Mouse (Mus musculus) MEL (cell line): ENCODE data around the gene Agtrap. TPM values are rescaled to one million over a fixed set of nuclear protein-coding genes. Genes with fewer than 3 reads are reported as not detected.

ENCODE experiments used
- DNase-seq: peaks from one replicate; pipeline ENCODE4 v3.0.0; 2011; ENCODE audit warnings: low read depth, low spot score
- H3K27ac ChIP-seq: 2 replicates; pipeline ENCODE4 v1.5.1; 2012; ENCODE audit warnings: low read depth, mild to moderate bottlenecking, control low read depth, low read length, moderate library complexity; ENCODE audit not compliant: control insufficient read depth
- H3K27me3 ChIP-seq, 2 experiments: fragments of 150-350 bp in 1 of 2; sonication (generic) in 1 of 2; 2 replicates each; pipeline ENCODE4 v1.6.1; 2012; ENCODE audit warnings: low read length in 2 of 2, mild to moderate bottlenecking in 2 of 2, improper control_type of control experiment in 1 of 2, moderate library complexity in 1 of 2; ENCODE audit not compliant: insufficient read depth in 2 of 2, control insufficient read depth in 1 of 2
- H3K36me3 ChIP-seq, 2 experiments: 2 replicates each; pipeline ENCODE4 v1.6.1; 2012 to 2014; ENCODE audit warnings: low read length in 2 of 2, improper control_type of control experiment in 1 of 2, inconsistent platforms in 1 of 2, mild to moderate bottlenecking in 1 of 2; ENCODE audit not compliant: insufficient read depth in 2 of 2, control insufficient read depth in 1 of 2
- H3K4me1 ChIP-seq, 2 experiments: fragments of 150-350 bp in 1 of 2; sonication (generic) in 1 of 2; 2 replicates each; pipeline ENCODE4 v1.6.1; 2012; ENCODE audit warnings: low read length in 2 of 2, improper control_type of control experiment in 1 of 2, mild to moderate bottlenecking in 1 of 2; ENCODE audit not compliant: insufficient read depth in 2 of 2, control insufficient read depth in 1 of 2
- H3K4me3 ChIP-seq, 2 experiments: fragments of 150-350 bp in 1 of 2; sonication (generic) in 1 of 2; 2 replicates each; pipeline ENCODE4 v1.5.1; 2012; ENCODE audit warnings: low read depth in 2 of 2, low read length in 2 of 2, mild to moderate bottlenecking in 2 of 2, moderate library complexity in 2 of 2, control low read depth in 1 of 2, improper control_type of control experiment in 1 of 2; ENCODE audit not compliant: control insufficient read depth in 1 of 2, insufficient read depth in 1 of 2
- H3K79me2 ChIP-seq: 2 replicates; pipeline ENCODE4 v1.6.1; 2012; ENCODE audit warnings: mild to moderate bottlenecking, low read length, moderate library complexity; ENCODE audit not compliant: control insufficient read depth, poor library complexity, insufficient read depth
- H3K9ac ChIP-seq: 2 replicates; pipeline ENCODE4 v1.6.1; 2012; ENCODE audit warnings: low read depth, mild to moderate bottlenecking, control low read depth, low read length, moderate library complexity; ENCODE audit not compliant: control insufficient read depth, poor library complexity, severe bottlenecking
- H3K9me3 ChIP-seq: fragments of 150-350 bp; sonication (generic); replicated peaks from 2 replicates; pipeline ENCODE4 v1.6.1; 2012; ENCODE audit warnings: mild to moderate bottlenecking, low read length, improper control_type of control experiment, moderate library complexity; ENCODE audit not compliant: insufficient read depth
- BHLHE40 ChIP-seq: IDR thresholded peaks from 2 replicates; pipeline ENCODE4 v1.6.1; 2012; ENCODE audit warnings: low read depth, mild to moderate bottlenecking, inconsistent platforms, low read length, improper control_type of control experiment, borderline replicate concordance
- CHD1 ChIP-seq: IDR thresholded peaks from 2 replicates; pipeline ENCODE4 v1.6.1; 2012; ENCODE audit warnings: low read depth, mild to moderate bottlenecking, inconsistent platforms, low read length, improper control_type of control experiment
- CTCF ChIP-seq, 3 experiments: IDR thresholded peaks in 2 of 3; conservative IDR thresholded peaks in 1 of 3; 2 replicates each; pipeline ENCODE4 v1.5.1; 2011 to 2012; ENCODE audit warnings: low read length in 3 of 3, low read depth in 2 of 3, mild to moderate bottlenecking in 2 of 3, improper control_type of control experiment in 1 of 3, inconsistent platforms in 1 of 3, mixed read lengths in 1 of 3, moderate library complexity in 1 of 3; ENCODE audit not compliant: control insufficient read depth in 1 of 3, insufficient read depth in 1 of 3, poor library complexity in 1 of 3, severe bottlenecking in 1 of 3
- E2F4 ChIP-seq: IDR thresholded peaks from 2 replicates; pipeline ENCODE4 v1.6.1; 2011; ENCODE audit warnings: low read depth, low read length, improper control_type of control experiment, borderline replicate concordance
- EP300 ChIP-seq, 2 experiments: IDR thresholded peaks; 2 replicates each; pipeline ENCODE4 v1.6.1; 2011; ENCODE audit warnings: improper control_type of control experiment in 2 of 2, low read length in 2 of 2, low read depth in 1 of 2, mild to moderate bottlenecking in 1 of 2
- GABPA ChIP-seq: IDR thresholded peaks from 2 replicates; pipeline ENCODE4 v1.6.1; 2012; ENCODE audit warnings: low read depth, mild to moderate bottlenecking, inconsistent platforms, low read length, improper control_type of control experiment, moderate library complexity
- HCFC1 ChIP-seq: IDR thresholded peaks from 2 replicates; pipeline ENCODE4 v1.6.1; 2012; ENCODE audit warnings: low read depth, mild to moderate bottlenecking, inconsistent platforms, low read length, improper control_type of control experiment, moderate library complexity
- JUND ChIP-seq: IDR thresholded peaks from 2 replicates; pipeline ENCODE4 v1.6.1; 2011; ENCODE audit warnings: low read depth, mild to moderate bottlenecking, improper control_type of control experiment, low read length
- MAX ChIP-seq: IDR thresholded peaks from 2 replicates; pipeline ENCODE4 v1.6.1; 2011; ENCODE audit warnings: low read length, improper control_type of control experiment
- MEF2A ChIP-seq: IDR thresholded peaks from 2 replicates; pipeline ENCODE4 v1.6.1; 2014; ENCODE audit warnings: low read depth, mild to moderate bottlenecking, inconsistent platforms, low read length, improper control_type of control experiment; ENCODE audit not compliant: poor library complexity, insufficient replicate concordance, severe bottlenecking; ENCODE audit errors: extremely low read depth
- MXI1 ChIP-seq: IDR thresholded peaks from 2 replicates; pipeline ENCODE4 v1.6.1; 2011; ENCODE audit warnings: mild to moderate bottlenecking, low read depth, low read length, improper control_type of control experiment
- MYB ChIP-seq: IDR thresholded peaks from 2 replicates; pipeline ENCODE4 v1.6.1; 2011; ENCODE audit warnings: mild to moderate bottlenecking, low read depth, low read length, improper control_type of control experiment
- MYC ChIP-seq: IDR thresholded peaks from 2 replicates; pipeline ENCODE4 v1.6.1; 2011; ENCODE audit warnings: low read depth, mild to moderate bottlenecking, low read length, improper control_type of control experiment, moderate library complexity
- NELFE ChIP-seq: IDR thresholded peaks from 2 replicates; pipeline ENCODE4 v1.6.1; 2011; ENCODE audit warnings: low read depth, low read length, improper control_type of control experiment
- POLR2AphosphoS5 ChIP-seq: IDR thresholded peaks from 2 replicates; pipeline ENCODE4 v1.6.1; 2012; ENCODE audit warnings: low read depth, borderline replicate concordance, mild to moderate bottlenecking, inconsistent platforms, low read length, moderate library complexity, mixed read lengths
- RAD21 ChIP-seq: IDR thresholded peaks from 2 replicates; pipeline ENCODE4 v1.6.1; 2011; ENCODE audit warnings: mild to moderate bottlenecking, low read depth, low read length, improper control_type of control experiment
- RCOR1 ChIP-seq: IDR thresholded peaks from 2 replicates; pipeline ENCODE4 v1.6.1; 2012; ENCODE audit warnings: low read depth, mild to moderate bottlenecking, inconsistent platforms, low read length, improper control_type of control experiment
- SIN3A ChIP-seq: IDR thresholded peaks from 2 replicates; pipeline ENCODE4 v1.6.1; 2012; ENCODE audit warnings: low read length, improper control_type of control experiment, inconsistent platforms
- TAL1 ChIP-seq: IDR thresholded peaks from 2 replicates; pipeline ENCODE4 v1.6.1; 2012; ENCODE audit warnings: mild to moderate bottlenecking, inconsistent platforms, low read length, moderate library complexity, mixed read lengths
- TBP ChIP-seq: IDR thresholded peaks from 2 replicates; pipeline ENCODE4 v1.8.0; 2011; ENCODE audit warnings: low read depth, low read length, improper control_type of control experiment
- UBTF ChIP-seq: IDR thresholded peaks from 2 replicates; pipeline ENCODE4 v1.6.1; 2012; ENCODE audit warnings: low read depth, mild to moderate bottlenecking, inconsistent platforms, low read length, improper control_type of control experiment, moderate library complexity, borderline replicate concordance; ENCODE audit not compliant: insufficient read depth
- USF1 ChIP-seq: IDR thresholded peaks from 2 replicates; pipeline ENCODE4 v1.6.1; 2014; ENCODE audit warnings: low read depth, mild to moderate bottlenecking, inconsistent platforms, low read length, improper control_type of control experiment, moderate library complexity
- ZC3H11A ChIP-seq: IDR thresholded peaks from 2 replicates; pipeline ENCODE4 v1.6.1; 2012; ENCODE audit warnings: low read depth, mild to moderate bottlenecking, inconsistent platforms, low read length, improper control_type of control experiment
- ZMIZ1 ChIP-seq: IDR thresholded peaks from 2 replicates; pipeline ENCODE4 v1.6.1; 2012; ENCODE audit warnings: low read depth, mild to moderate bottlenecking, inconsistent platforms, low read length, improper control_type of control experiment, moderate library complexity
- polyA plus RNA-seq, 2 experiments: library from polyadenylated mRNA; stranded (reverse) in 1 of 2; unstranded in 1 of 2; fragments of >175 nt in 1 of 2; fragments of >200 nt in 1 of 2; gene quantifications; 2 replicates each; pipeline versions ENCODE4 v1.2.1 to v1.2.4; 2012; ENCODE audit warnings: low replicate concordance in 2 of 2, low read depth in 1 of 2; ENCODE audit not compliant: insufficient read length in 2 of 2, insufficient read depth in 1 of 2, missing spikeins in 1 of 2
- total RNA-seq: library from RNA; depleted of rRNA; stranded (reverse); fragments of 300-350 nt; gene quantifications from 2 replicates; pipeline ENCODE4 v1.2.3, GENCODE M21; 2012

The Agtrap gene
- total and polyA plus RNA-seq, 3 experiments: 5.0 to 16.0 TPM; not detected in 1

DNA sequence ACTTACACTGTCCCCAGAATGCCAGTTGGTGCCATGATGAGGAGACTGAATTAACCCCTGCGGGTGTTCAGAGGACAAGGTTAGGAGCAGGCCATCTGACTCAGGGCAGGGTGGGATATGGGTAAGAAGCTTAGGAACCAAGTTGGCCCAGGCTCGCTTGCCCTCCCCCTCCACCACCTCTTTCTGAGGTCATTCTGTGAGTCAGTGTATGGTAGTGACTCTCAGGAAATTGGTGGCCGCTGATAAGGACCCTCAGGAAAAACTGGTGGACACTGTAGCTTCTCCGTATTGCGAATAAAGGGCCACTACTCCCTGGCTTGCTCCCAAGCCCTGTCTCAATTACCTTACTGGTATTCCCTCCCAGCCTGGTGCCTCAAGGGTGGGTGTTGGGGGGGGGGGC is 21.4 kb upstream of the Agtrap start:
- Histone ChIP-seq H3K27me3 (no peaks in the 10 kb centered on the region), H3K79me2 (no peaks in the 10 kb centered on the region), H3K4me3 (no peak overlapping the region), H3K27ac (peak overlapping the region; percentile 24; the same call in 1 of the 2 replicates), H3K4me1 (peaks cover 0 to 7% of the 10 kb centered on the region in 2 experiments; a peak in 1 of 4 replicates), H3K9ac (no peak overlapping the region), H3K9me3 (no peaks in the 10 kb centered on the region), H3K36me3 (no peaks in the 10 kb centered on the region; a peak in 1 of 4 replicates)
- peak; percentile 10; the same call in 1 of the 2 replicates for TF ChIP-seq TAL1
- no peak for TF ChIP-seq NELFE
- no peak for DNase-seq

DNA sequence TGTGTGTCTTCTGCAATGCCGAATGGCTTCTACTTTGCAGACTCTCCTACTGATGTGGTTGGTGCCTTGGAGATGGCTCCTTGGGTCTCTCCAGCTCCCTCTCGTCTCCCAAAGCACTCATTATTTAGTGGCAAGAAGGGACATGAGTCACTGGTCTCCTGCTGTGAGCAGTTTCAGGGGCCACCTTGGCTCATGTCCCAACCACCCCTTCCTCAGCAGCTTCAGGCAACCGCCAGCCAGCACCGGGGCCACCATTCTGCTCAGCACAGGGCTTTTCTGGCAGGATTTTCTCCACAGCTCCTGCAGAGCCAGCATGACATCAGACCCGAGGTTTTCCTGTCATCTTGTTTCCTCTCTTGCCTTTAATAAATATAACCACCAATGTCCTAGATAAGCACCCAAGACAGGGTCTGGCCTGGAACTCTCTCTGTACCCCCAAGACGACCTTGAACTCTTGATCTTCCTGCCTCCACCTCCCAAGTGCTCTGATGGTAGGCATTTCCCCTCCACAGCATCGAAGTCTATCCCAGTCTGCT is 20.8 kb upstream of the Agtrap start:
- no peaks in the 10 kb centered on the region for H3K9me3 ChIP-seq
- H3K9ac ChIP-seq: no peak overlapping the region
- peak overlapping the region; percentile 24; the same call in 1 of the 2 replicates for H3K27ac ChIP-seq
- H3K79me2 ChIP-seq: no peaks in the 10 kb centered on the region
- H3K4me1 ChIP-seq: peaks cover 0 to 7% of the 10 kb centered on the region in 2 experiments; a peak in 1 of 4 replicates
- DNase-seq: no peak
- H3K36me3 ChIP-seq: no peaks in the 10 kb centered on the region; a peak in 1 of 4 replicates
- H3K27me3 ChIP-seq: no peaks in the 10 kb centered on the region
- no peak overlapping the region for H3K4me3 ChIP-seq
- TF ChIP-seq EP300 (IDR thresholded peaks at IDR 0.05; ENCODE audit: low read depth in 1 of 2, low read length in 2 of 2) (no peak), TBP (no peak), MXI1 (no peak), ZC3H11A (no peak), JUND (no peak), MAX (no peak), CHD1 (no peak), E2F4 (no peak), USF1 (no peak), MYC (no peak)
- TF ChIP-seq, all 39 proteins: peak for 0

GRCm38 (mm10) chr4:148107621-148108291 is 19.9 kb upstream of the Agtrap start:
- Histone ChIP-seq H3K9ac (no peak overlapping the region), H3K79me2 (no peaks in the 10 kb centered on the region), H3K4me3 (no peak overlapping the region), H3K27ac (no peak overlapping the region), H3K9me3 (no peaks in the 10 kb centered on the region), H3K36me3 (no peaks in the 10 kb centered on the region; a peak in 1 of 4 replicates), H3K27me3 (no peaks in the 10 kb centered on the region), H3K4me1 (peaks cover 0 to 7% of the 10 kb centered on the region in 2 experiments; a peak in 1 of 4 replicates)
- no peak for DNase-seq
- no peak for TF ChIP-seq MEF2A
- TF ChIP-seq MAX: no peak
- TF ChIP-seq ZMIZ1: no peak
- TF ChIP-seq CTCF (IDR thresholded peaks at IDR 0.05 in 2 of 3, conservative IDR thresholded peaks at IDR 0.05 in 1 of 3; ENCODE audit: control insufficient read depth in 1 of 3, insufficient read depth in 1 of 3, low read depth in 2 of 3, low read length in 3 of 3, poor library complexity in 1 of 3, severe bottlenecking in 1 of 3): no peak
- no peak for TF ChIP-seq POLR2AphosphoS5
- no peak for TF ChIP-seq RAD21
- TF ChIP-seq MYB: no peak
- TF ChIP-seq BHLHE40: no peak
- TF ChIP-seq CHD1: no peak
- no peak for TF ChIP-seq GABPA
- TF ChIP-seq TAL1: no peak
- no peak for TF ChIP-seq RCOR1
- no peak for TF ChIP-seq UBTF
- no peak for TF ChIP-seq SIN3A
- no peak for TF ChIP-seq HCFC1
